Mouse (Mus musculus): ENCODE measurements at regions not wholly inside any gene's neighbourhood (a gene's known extent, or its start where the extent isn't known, plus 50 kb on each side); places are given as distances from the start of the nearest gene placed in this dataset.

- Histone ChIP-seq H3K36me3 (ENCODE audit: insufficient read depth, low read length) (no peaks in the 10 kb centered on the region), H3K27me3 (replicated peaks; ENCODE audit: insufficient read depth, low read length) (no peaks in the 10 kb centered on the region), H3K4me3 (ENCODE audit: low read depth, low read length) (no peak overlapping the region), H3K4me1 (ENCODE audit: insufficient read depth, low read depth, low read length) (peaks cover 8% of the 10 kb centered on the region; the same call in 1 of the 2 replicates), H3K9ac (replicated peaks; ENCODE audit: low read depth) (no peak overlapping the region), H3K9me3 (ENCODE audit: low read length) (no peaks in the 10 kb centered on the region), H3K27ac (ENCODE audit: low read length) (no peak overlapping the region), H3K4me2 (replicated peaks; ENCODE audit: low read depth, low read length) (no peak overlapping the region)
- TF ChIP-seq EP300 (IDR thresholded peaks at IDR 0.05) (no peak), CTCF (IDR thresholded peaks at IDR 0.05) (no peak)
- ATAC-seq (no peak), DNase-seq (ENCODE audit: low spot score) (no peak)
- 63% methylated on average over 10 of the region's 10 CpGs for WGBS
These were observed 96.2 kb upstream of the Bod1 start for GRCm38 (mm10) chr11:31767727-31768495.

- no peak overlapping the region for H3K9ac ChIP-seq (replicated peaks; ENCODE audit: low read depth)
- H3K36me3 ChIP-seq (ENCODE audit: insufficient read depth, low read length): no peaks in the 10 kb centered on the region
- no peak for TF ChIP-seq EP300 (IDR thresholded peaks at IDR 0.05)
- no peak for TF ChIP-seq CTCF (IDR thresholded peaks at IDR 0.05)
- ATAC-seq (peak; percentile 80), DNase-seq (ENCODE audit: low spot score) (peak; percentile 53)
- H3K9me3 ChIP-seq (ENCODE audit: low read length): no peaks in the 10 kb centered on the region
- WGBS: 77% methylated on average over 4 of the region's 4 CpGs
- peaks cover 8% of the 10 kb centered on the region; the same call in 1 of the 2 replicates for H3K4me1 ChIP-seq (ENCODE audit: insufficient read depth, low read depth, low read length)
- H3K27ac ChIP-seq (ENCODE audit: low read length): no peak overlapping the region
- no peaks in the 10 kb centered on the region for H3K27me3 ChIP-seq (replicated peaks; ENCODE audit: insufficient read depth, low read length)
- H3K4me3 ChIP-seq (ENCODE audit: low read depth, low read length): no peak overlapping the region
- H3K4me2 ChIP-seq (replicated peaks; ENCODE audit: low read depth, low read length): no peak overlapping the region
These were observed 98.3 kb upstream of the Bod1 start for GRCm38 (mm10) chr11:31769804-31770654.

GRCm38 (mm10) chr11:31770881-31771280 lies 99.2 kb upstream of the Bod1 start:
- ATAC-seq (0 out of 2 replicates have a peak, but pooled peaks have one; percentile 35), DNase-seq (ENCODE audit: low spot score) (no peak)
- Histone ChIP-seq H3K27ac (ENCODE audit: low read length) (no peak overlapping the region), H3K36me3 (ENCODE audit: insufficient read depth, low read length) (no peaks in the 10 kb centered on the region), H3K27me3 (replicated peaks; ENCODE audit: insufficient read depth, low read length) (no peaks in the 10 kb centered on the region), H3K4me3 (ENCODE audit: low read depth, low read length) (no peak overlapping the region), H3K4me1 (ENCODE audit: insufficient read depth, low read depth, low read length) (peaks cover 8% of the 10 kb centered on the region; the same call in 1 of the 2 replicates), H3K9me3 (ENCODE audit: low read length) (no peaks in the 10 kb centered on the region), H3K9ac (replicated peaks; ENCODE audit: low read depth) (no peak overlapping the region), H3K4me2 (replicated peaks; ENCODE audit: low read depth, low read length) (no peak overlapping the region)
- TF ChIP-seq CTCF (IDR thresholded peaks at IDR 0.05) (no peak), EP300 (IDR thresholded peaks at IDR 0.05) (no peak)
- WGBS: 58% methylated on average over 7 of the region's 7 CpGs

- no peaks in the 10 kb centered on the region for H3K36me3 ChIP-seq (ENCODE audit: insufficient read depth, low read length)
- peaks cover 8% of the 10 kb centered on the region; the same call in 1 of the 2 replicates for H3K4me1 ChIP-seq (ENCODE audit: insufficient read depth, low read depth, low read length)
- no peak overlapping the region for H3K4me2 ChIP-seq (replicated peaks; ENCODE audit: low read depth, low read length)
- H3K4me3 ChIP-seq (ENCODE audit: low read depth, low read length): no peak overlapping the region
- H3K27ac ChIP-seq (ENCODE audit: low read length): no peak overlapping the region
- no peaks in the 10 kb centered on the region for H3K9me3 ChIP-seq (ENCODE audit: low read length)
- ATAC-seq: no peak
- no peaks in the 10 kb centered on the region for H3K27me3 ChIP-seq (replicated peaks; ENCODE audit: insufficient read depth, low read length)
- no peak for DNase-seq (ENCODE audit: low spot score)
- WGBS: 83% methylated on average over 6 of the region's 6 CpGs
- no peak for TF ChIP-seq CTCF (IDR thresholded peaks at IDR 0.05)
- no peak for TF ChIP-seq EP300 (IDR thresholded peaks at IDR 0.05)
- H3K9ac ChIP-seq (replicated peaks; ENCODE audit: low read depth): no peak overlapping the region
These were observed 100.1 kb upstream of the Bod1 start for GRCm38 (mm10) chr11:31771491-31772439.

GRCm38 (mm10) chr11:31777531-31777930 lies 94.5 kb upstream of the Cpeb4 start:
- TF ChIP-seq EP300 (IDR thresholded peaks at IDR 0.05) (no peak), CTCF (IDR thresholded peaks at IDR 0.05) (no peak)
- H3K9ac ChIP-seq (replicated peaks; ENCODE audit: low read depth): no peak overlapping the region
- H3K4me3 ChIP-seq (ENCODE audit: low read depth, low read length): no peak overlapping the region
- DNase-seq (ENCODE audit: low spot score) (no peak), ATAC-seq (no peak)
- no peaks in the 10 kb centered on the region for H3K27me3 ChIP-seq (replicated peaks; ENCODE audit: insufficient read depth, low read length)
- WGBS: 47% methylated on average over 8 of the region's 8 CpGs
- H3K9me3 ChIP-seq (ENCODE audit: low read length): no peaks in the 10 kb centered on the region
- H3K36me3 ChIP-seq (ENCODE audit: insufficient read depth, low read length): no peaks in the 10 kb centered on the region
- no peak overlapping the region for H3K27ac ChIP-seq (ENCODE audit: low read length)
- no peaks in the 10 kb centered on the region for H3K4me1 ChIP-seq (ENCODE audit: insufficient read depth, low read depth, low read length)
- H3K4me2 ChIP-seq (replicated peaks; ENCODE audit: low read depth, low read length): no peak overlapping the region

All from lung, postnatal 0 days (tissue).